Mouse (Mus musculus) forelimb bud, embryonic 11.5 days (tissue): ENCODE measurements at regions not wholly inside any gene's neighbourhood (a gene's known extent, or its start where the extent isn't known, plus 50 kb on each side); places are given as distances from the start of the nearest gene placed in this dataset.

Experiments used
- DNase-seq: peaks from one replicate; pipeline ENCODE4 v3.0.0-alpha.2; 2012; ENCODE audit warnings: low read depth, low spot score

- DNase-seq, result no peak
Measured at GRCm38 (mm10) chr14:46532697-46533096, 142.2 kb upstream of the Bmp4 start.

GRCm38 (mm10) chr14:46530452-46530851, 140.0 kb upstream of the Bmp4 start:
- no peak for DNase-seq

GRCm38 (mm10) chr14:46529086-46529715, 138.7 kb upstream of the Bmp4 start:
- DNase-seq, result no peak

- no peak for DNase-seq
Measured at GRCm38 (mm10) chr14:46517258-46517657, 126.8 kb upstream of the Bmp4 start.

- no peak for DNase-seq
Measured at GRCm38 (mm10) chr14:46516285-46516684, 125.8 kb upstream of the Bmp4 start.

- DNase-seq, result no peak
Measured at GRCm38 (mm10) chr14:46514262-46514932, 123.9 kb upstream of the Bmp4 start.

GRCm38 (mm10) chr14:46512118-46512517, 121.6 kb upstream of the Bmp4 start:
- DNase-seq, result no peak

- DNase-seq, result no peak
Measured at GRCm38 (mm10) chr14:46508871-46509270, 118.4 kb upstream of the Bmp4 start.

- no peak for DNase-seq
Measured at GRCm38 (mm10) chr14:46505266-46505665, 114.8 kb upstream of the Bmp4 start.

GRCm38 (mm10) chr14:46491601-46492000, 101.1 kb upstream of the Bmp4 start:
- DNase-seq, result peak; percentile 33

GRCm38 (mm10) chr14:46491182-46491581, 100.7 kb upstream of the Bmp4 start:
- no peak for DNase-seq

GRCm38 (mm10) chr14:46487551-46487950, 97.1 kb upstream of the Bmp4 start:
- DNase-seq, result no peak

GRCm38 (mm10) chr14:46480396-46480795, 89.9 kb upstream of the Bmp4 start:
- DNase-seq, result no peak

GRCm38 (mm10) chr14:46475945-46476344, 85.5 kb upstream of the Bmp4 start:
- no peak for DNase-seq

- DNase-seq, result no peak
Measured at GRCm38 (mm10) chr14:46462967-46463366, 72.5 kb upstream of the Bmp4 start.

- no peak for DNase-seq
Measured at GRCm38 (mm10) chr14:46461960-46462359, 71.5 kb upstream of the Bmp4 start.

GRCm38 (mm10) chr14:46454500-46454899, 64.0 kb upstream of the Bmp4 start:
- DNase-seq, result no peak

GRCm38 (mm10) chr14:46441696-46442095, 51.2 kb upstream of the Bmp4 start:
- no peak for DNase-seq
